Mouse (Mus musculus) testis, postnatal 14 days (tissue): Measurements from ENCODE around the gene Gtdc1.

Source experiments
- DNase-seq: peaks from one replicate; pipeline ENCODE4 v3.0.0; 2021; ENCODE audit warnings: low spot score

The Gtdc1 gene

GRCm38 (mm10) chr2:44583491-44583890, 344.0 kb downstream of the Gtdc1 start:
- no peak for DNase-seq

- DNase-seq = no peak
Measured at GRCm38 (mm10) chr2:44571810-44572209, 355.6 kb downstream of the Gtdc1 start.

GRCm38 (mm10) chr2:44571156-44571555, 356.3 kb downstream of the Gtdc1 start:
- DNase-seq = no peak

GRCm38 (mm10) chr2:44569140-44569952, 358.1 kb downstream of the Gtdc1 start:
- DNase-seq = no peak

GRCm38 (mm10) chr2:44564776-44565692, 362.4 kb downstream of the Gtdc1 start:
- no peak for DNase-seq

- DNase-seq = no peak
Measured at GRCm38 (mm10) chr2:44561789-44562188, 365.7 kb downstream of the Gtdc1 start.

GRCm38 (mm10) chr2:44559242-44559944, 368.1 kb downstream of the Gtdc1 start:
- DNase-seq = no peak

GRCm38 (mm10) chr2:44557669-44558281, 369.7 kb downstream of the Gtdc1 start:
- no peak for DNase-seq

- no peak for DNase-seq
Measured at GRCm38 (mm10) chr2:44556861-44557592, 370.4 kb downstream of the Gtdc1 start.

GRCm38 (mm10) chr2:44554716-44555115, 372.7 kb downstream of the Gtdc1 start:
- no peak for DNase-seq

GRCm38 (mm10) chr2:44549311-44549710, 378.1 kb downstream of the Gtdc1 start:
- DNase-seq = no peak

- no peak for DNase-seq
Measured at GRCm38 (mm10) chr2:44542775-44543174, 384.7 kb downstream of the Gtdc1 start.

GRCm38 (mm10) chr2:44541726-44542125, 385.7 kb downstream of the Gtdc1 start:
- DNase-seq = no peak

GRCm38 (mm10) chr2:44540881-44541280, 386.6 kb downstream of the Gtdc1 start:
- DNase-seq = no peak

GRCm38 (mm10) chr2:44539121-44539634, 388.3 kb downstream of the Gtdc1 start:
- DNase-seq = no peak

GRCm38 (mm10) chr2:44538135-44538534, 389.3 kb downstream of the Gtdc1 start:
- DNase-seq = no peak

- DNase-seq = no peak
Measured at GRCm38 (mm10) chr2:44535760-44536159, 391.7 kb downstream of the Gtdc1 start.

- DNase-seq = no peak
Measured at GRCm38 (mm10) chr2:44535136-44535675, 392.3 kb downstream of the Gtdc1 start.

- DNase-seq = no peak
Measured at GRCm38 (mm10) chr2:44526110-44527032, 401.1 kb downstream of the Gtdc1 start.
